Mouse (Mus musculus) T-cell, adult 2 months (primary cell): Measurements from ENCODE around the gene Psmb3.

Source experiments
- DNase-seq: peaks from one replicate; pipeline ENCODE4 v3.0.0; 2022; ENCODE audit warnings: low spot score

Gene Psmb3

GRCm38 (mm10) chr11:97668160-97668559 is 35.0 kb upstream of the Psmb3 start:
- DNase-seq, result no peak

DNA sequence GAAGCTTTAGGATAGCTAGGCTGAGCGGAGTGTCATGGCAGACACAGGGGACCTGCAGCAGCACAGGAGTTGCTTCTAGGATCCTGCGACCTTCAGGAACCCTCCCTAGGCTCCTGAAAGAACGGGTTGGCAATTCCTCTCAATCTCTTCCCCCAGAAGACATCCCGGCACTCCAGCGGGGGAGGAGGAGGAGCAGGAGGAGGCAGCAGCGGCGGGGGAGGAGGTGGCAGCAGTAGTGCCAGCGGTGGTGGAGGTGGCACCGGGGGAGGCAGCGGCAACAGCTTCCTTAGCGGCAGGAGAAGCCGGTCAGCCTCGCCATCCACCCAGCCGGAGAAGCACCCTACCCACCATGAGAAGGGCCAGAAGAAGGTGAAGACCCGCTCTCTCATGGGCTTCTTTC is 33.9 kb upstream of the Psmb3 start:
- no peak for DNase-seq

- DNase-seq, result no peak
Observed at GRCm38 (mm10) chr11:97669829-97670228, 33.4 kb upstream of the Psmb3 start.

GRCm38 (mm10) chr11:97670234-97671176 is 32.7 kb upstream of the Psmb3 start:
- no peak for DNase-seq

DNA sequence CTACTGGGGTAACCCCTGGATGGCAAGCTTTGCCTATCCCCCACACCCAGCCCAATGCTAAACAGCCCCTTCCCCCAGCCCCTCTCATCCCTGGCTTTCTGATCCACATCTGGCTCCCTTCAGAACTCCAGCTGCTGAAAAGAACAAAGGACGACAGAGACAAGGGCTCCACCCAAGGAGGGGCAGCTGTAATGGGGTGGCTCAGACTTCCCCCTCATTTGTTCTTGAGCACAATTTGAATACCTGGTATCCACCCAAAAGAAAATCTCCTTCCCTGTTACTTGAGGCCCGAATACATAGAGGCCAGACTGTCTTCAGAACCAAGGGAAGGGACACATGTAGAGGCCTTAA is 32.0 kb upstream of the Psmb3 start:
- no peak for DNase-seq

DNA sequence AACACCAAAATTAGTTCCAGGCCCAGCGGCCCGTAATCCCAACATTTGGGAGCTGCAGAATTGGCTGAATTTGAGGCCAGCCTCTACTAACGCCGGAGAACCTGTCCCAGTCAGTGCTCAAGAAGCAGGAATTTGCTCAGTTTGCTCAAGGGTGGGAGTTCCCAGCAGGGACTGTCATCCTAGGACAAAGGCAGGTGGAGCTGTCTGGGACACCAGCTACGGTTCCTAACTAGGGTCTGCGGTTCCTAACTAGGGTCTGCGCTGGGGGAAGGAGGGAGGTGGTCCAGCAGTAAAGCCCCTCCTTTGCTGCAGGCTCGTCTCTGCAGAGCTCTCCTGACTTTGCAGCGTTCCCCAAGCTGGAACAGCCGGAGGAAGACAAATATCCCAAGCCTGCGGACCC is 30.1 kb upstream of the Psmb3 start:
- no peak for DNase-seq

DNA sequence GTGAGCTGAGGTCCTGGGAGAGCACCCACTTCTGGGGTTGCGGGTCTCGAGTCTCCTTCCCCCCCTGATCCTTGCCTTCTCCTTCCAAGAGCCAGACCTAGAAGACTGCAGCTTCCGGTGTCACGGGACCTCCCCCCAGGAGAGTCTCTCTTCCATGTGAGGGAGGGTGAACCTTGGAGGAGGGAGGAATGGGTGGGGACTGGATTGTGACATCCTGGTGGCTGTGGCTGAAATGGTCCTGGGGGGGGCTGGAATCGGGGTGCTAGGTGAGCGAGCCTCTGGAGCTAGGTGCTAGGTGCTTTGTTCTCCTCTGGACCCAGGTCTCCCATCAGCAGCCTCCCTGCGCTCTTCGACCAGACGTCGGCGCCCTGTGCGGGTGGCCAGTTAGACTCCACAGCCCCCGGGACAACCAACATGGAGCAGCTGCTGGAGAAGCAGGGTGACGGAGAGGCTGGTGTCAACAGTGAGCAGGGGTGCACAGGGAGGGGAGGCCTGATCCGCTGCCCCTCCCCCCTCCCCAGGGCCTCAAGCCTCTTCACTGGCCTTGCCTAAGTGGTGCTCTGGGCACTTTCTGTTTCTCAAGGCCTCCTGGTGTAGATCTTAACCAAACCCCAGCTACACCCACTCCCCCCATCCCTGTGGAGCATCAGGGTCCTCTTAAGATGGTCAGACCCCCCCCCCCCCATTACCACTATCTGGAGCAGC is 27.0 kb upstream of the Psmb3 start:
- no peak for DNase-seq

GRCm38 (mm10) chr11:97677381-97677780 is 25.8 kb upstream of the Psmb3 start:
- no peak for DNase-seq

GRCm38 (mm10) chr11:97677842-97678241 is 25.4 kb upstream of the Psmb3 start:
- DNase-seq, result no peak

DNA sequence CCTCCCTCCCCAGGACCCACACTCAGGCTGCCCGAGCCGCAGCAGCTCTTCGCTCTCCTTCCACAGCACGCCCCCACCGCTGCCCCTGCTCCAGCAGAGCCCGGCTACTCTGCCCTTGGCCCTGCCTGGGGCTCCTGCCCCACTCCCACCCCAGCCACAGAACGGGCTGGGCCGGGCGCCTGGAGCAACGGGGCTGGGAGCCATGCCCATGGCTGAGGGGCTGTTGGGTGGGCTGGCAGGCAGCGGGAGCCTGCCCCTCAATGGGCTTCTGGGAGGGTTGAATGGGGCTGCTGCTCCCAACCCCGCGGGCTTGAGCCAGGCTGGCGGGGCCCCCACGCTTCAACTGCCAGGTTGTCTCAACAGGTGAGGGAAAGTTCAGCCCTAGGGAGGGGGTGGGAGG is 24.9 kb upstream of the Psmb3 start:
- DNase-seq, result no peak

- no peak for DNase-seq
Observed at GRCm38 (mm10) chr11:97680430-97680829, 22.8 kb upstream of the Psmb3 start.

GRCm38 (mm10) chr11:97682504-97683055 is 20.6 kb upstream of the Psmb3 start:
- DNase-seq, result no peak

DNA sequence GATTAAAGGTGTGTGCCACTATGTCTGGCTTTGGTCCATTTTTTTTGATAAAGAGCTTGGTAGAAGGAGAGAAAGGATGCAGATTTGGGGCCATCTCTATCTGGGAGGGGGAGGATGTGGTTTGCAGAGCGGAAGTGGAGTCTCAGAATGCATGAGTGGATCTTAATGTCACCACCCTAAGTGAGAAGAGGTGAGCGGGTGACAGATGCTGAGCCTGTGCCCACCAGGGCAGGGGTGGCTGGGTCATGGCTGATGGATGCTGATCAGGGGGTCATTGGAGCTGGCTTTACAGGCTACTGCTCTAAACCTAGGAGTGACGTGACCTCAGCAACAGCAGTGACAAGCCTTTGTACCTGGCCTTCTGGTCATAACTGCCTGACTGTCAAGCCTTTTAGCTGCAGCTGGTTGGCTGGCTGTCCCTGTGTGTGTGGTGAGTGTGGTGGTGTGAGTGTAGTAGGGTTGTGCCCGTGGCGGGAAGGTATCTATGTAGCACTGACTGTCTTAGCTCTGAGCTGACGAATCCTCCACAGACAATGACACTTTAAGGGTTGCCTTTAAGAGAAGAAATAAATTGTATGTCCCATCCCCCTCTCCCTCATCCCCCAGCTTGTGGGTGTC is 19.0 kb upstream of the Psmb3 start:
- peak; percentile 82 for DNase-seq

GRCm38 (mm10) chr11:97684766-97685165 is 18.4 kb upstream of the Psmb3 start:
- no peak for DNase-seq

- DNase-seq, result peak; percentile 87
Observed at GRCm38 (mm10) chr11:97685613-97686321, 17.4 kb upstream of the Psmb3 start, which contains the start of gene Cisd3. Cisd3 (plus strand) TSS chr11:97685826.

DNA sequence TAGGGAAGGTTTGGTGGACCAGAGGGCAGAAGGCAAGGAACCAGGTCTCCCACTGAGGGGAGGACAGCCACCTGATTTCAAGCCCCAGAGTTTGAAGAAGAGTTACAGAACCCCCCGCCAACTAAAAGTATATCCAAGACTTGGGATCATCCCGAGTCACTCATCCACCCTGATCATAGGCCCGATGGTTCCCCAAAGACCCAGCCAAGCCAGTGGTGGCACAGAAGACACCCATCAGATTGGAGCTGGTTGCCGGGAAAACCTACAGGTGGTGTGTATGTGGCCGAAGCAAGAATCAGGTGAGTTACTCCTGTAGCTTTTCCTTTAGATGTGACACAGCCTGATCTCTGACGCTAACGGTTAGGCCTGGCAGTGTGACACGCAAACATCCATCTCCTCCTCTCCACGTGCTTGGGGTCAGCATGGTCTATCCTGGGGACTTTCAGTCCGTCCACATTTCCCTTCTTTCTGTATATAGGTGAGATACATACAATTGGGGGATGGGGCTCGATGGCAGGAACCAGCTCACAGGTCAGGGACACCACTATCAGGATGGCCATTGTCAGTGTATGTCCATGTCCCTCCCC is 16.8 kb upstream of the Psmb3 start:
- DNase-seq, result no peak

GRCm38 (mm10) chr11:97687061-97687460 is 16.1 kb upstream of the Psmb3 start:
- no peak for DNase-seq

DNA sequence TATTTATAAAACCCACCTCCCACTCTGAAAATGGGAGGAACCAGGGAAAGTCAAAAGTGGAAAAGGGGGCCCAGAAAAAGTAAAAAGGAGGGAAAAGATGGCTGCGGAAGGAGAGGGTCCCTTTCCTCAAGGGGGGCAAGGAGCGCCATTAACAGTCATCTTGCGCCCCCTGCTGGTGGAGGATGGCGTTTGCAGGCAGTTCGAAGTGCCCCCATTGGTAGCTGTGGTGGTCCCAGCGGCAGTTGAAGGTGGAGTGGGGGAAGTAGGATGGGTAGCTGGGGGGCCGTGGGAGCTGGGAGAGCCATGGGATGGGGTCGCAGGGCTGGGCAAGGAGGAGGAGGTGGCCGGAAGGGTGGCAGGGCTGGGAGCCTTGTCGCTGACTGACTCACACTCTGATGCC is 13.3 kb upstream of the Psmb3 start:
- peak; percentile 66 for DNase-seq

GRCm38 (mm10) chr11:97694435-97694834 is 8.8 kb upstream of the Psmb3 start:
- DNase-seq, result no peak

GRCm38 (mm10) chr11:97694921-97695711 is 8.1 kb upstream of the Psmb3 start:
- no peak for DNase-seq
